Mouse (Mus musculus) forebrain, postnatal 0 days (tissue): ENCODE measurements around the gene Ston1. TPM values are rescaled to one million over a fixed set of nuclear protein-coding genes. Genes with fewer than 3 reads are reported as not detected.

Experiments used
- ATAC-seq: fragments of 200-750 bp; cut with Nextera tagmentation; 2 replicates; pipeline ENCODE4 v1.8.0; 2017; ENCODE audit warnings: mild to moderate bottlenecking, moderate library complexity
- DNase-seq: peaks from one replicate; pipeline ENCODE4 v3.0.0-alpha.2; 2015
- H3K27ac ChIP-seq: fragments of 300-500 bp; sonication (generic); 2 replicates; pipeline ENCODE4 v1.5.1; 2014; ENCODE audit warnings: low read depth, mild to moderate bottlenecking, antibody characterized with exemption, low read length, moderate library complexity, mixed read lengths
- H3K27me3 ChIP-seq: fragments of 300-500 bp; sonication (generic); 2 replicates; pipeline ENCODE4 v1.6.1; 2014; ENCODE audit warnings: mild to moderate bottlenecking, low read length, mixed read lengths; ENCODE audit not compliant: insufficient read depth
- H3K36me3 ChIP-seq: fragments of 300-500 bp; sonication (generic); 2 replicates; pipeline ENCODE4 v1.6.1; 2014; ENCODE audit warnings: mild to moderate bottlenecking, moderate library complexity; ENCODE audit not compliant: insufficient read depth
- H3K4me1 ChIP-seq: fragments of 300-500 bp; sonication (generic); 2 replicates; pipeline ENCODE4 v1.6.1; 2014; ENCODE audit warnings: antibody characterized with exemption; ENCODE audit not compliant: insufficient read depth
- H3K4me2 ChIP-seq: fragments of 300-500 bp; sonication (generic); 2 replicates; pipeline ENCODE4 v1.6.1; 2014; ENCODE audit warnings: low read depth, mild to moderate bottlenecking, moderate library complexity
- H3K4me3 ChIP-seq: fragments of 300-500 bp; sonication (generic); 2 replicates; pipeline ENCODE4 v1.5.1; 2014; ENCODE audit warnings: low read depth, low read length, mixed read lengths
- H3K9ac ChIP-seq: fragments of 300-500 bp; sonication (generic); 2 replicates; pipeline ENCODE4 v1.6.1; 2014; ENCODE audit warnings: mild to moderate bottlenecking
- H3K9me3 ChIP-seq: fragments of 300-500 bp; sonication (generic); 2 replicates; pipeline ENCODE4 v1.6.1; 2016; ENCODE audit warnings: low read length
- CTCF ChIP-seq: sonication (generic); IDR thresholded peaks from 2 replicates; pipeline ENCODE4 v1.5.1; 2016; ENCODE audit warnings: antibody characterized with exemption, control low read depth, low read depth
- WGBS: fragments of 180-500 bp; shearing (Covaris S2); extraction: QIAGEN DNeasy Blood & Tissue Kit; methylation state at CpG from one replicate; pipeline ENCODE4 v1.1.7; 2014; 5-methylcytosine and 5-hydroxymethylcytosine counted together
- polyA plus RNA-seq: library from polyadenylated mRNA; unstranded; fragments of >200 nt; fragmentation: Nextera tagmentation; extraction: Ambion mirVana; gene quantifications from 2 replicates; pipeline ENCODE4 v1.2.1, GENCODE M21; 2015
- total RNA-seq: library from RNA; depleted of rRNA; stranded (reverse); fragments of >200 nt; gene quantifications from 2 replicates; pipeline ENCODE4 v1.2.3, GENCODE M21; 2014; rRNA removed

Gene Ston1
- total RNA-seq (1.4 and 2.2 TPM in 2 replicates), polyA plus RNA-seq (0.52 and 1.5 TPM in 2 replicates)

GRCm38 (mm10) chr17:88597222-88598055 lies at the start of gene Ston1:
TSS of gene Ston1 (plus strand) at chr17:88597684.
- Histone ChIP-seq H3K4me1 (no peaks in the 10 kb centered on the region), H3K27me3 (no peaks in the 10 kb centered on the region), H3K4me3 (peak within 1 kb of the TSS; percentile 51), H3K9me3 (no peaks in the 10 kb centered on the region), H3K9ac (peak within 1 kb of the TSS; percentile 59), H3K36me3 (no peaks in the 10 kb centered on the region), H3K4me2 (peak within 1 kb of the TSS; percentile 78), H3K27ac (peak within 1 kb of the TSS; percentile 36; the same call in 1 of the 2 replicates)
- DNase-seq, result no peak
- peak; percentile 76 for ATAC-seq
- TF ChIP-seq CTCF, result no peak
- WGBS, result 1% methylated on average over 38 of the region's 41 CpGs

- H3K4me3 ChIP-seq, result no peak overlapping the region
- no peak overlapping the region for H3K27ac ChIP-seq
- no peaks in the 10 kb centered on the region for H3K27me3 ChIP-seq
- no peaks in the 10 kb centered on the region for H3K9me3 ChIP-seq
- no peak for ATAC-seq
- TF ChIP-seq CTCF, result no peak
- H3K9ac ChIP-seq, result no peak overlapping the region
- peaks cover 53% of the 10 kb centered on the region for H3K36me3 ChIP-seq
- DNase-seq, result no peak
- no peak overlapping the region for H3K4me2 ChIP-seq
- 89% methylated on average over 24 of the region's 24 CpGs for WGBS
- no peaks in the 10 kb centered on the region for H3K4me1 ChIP-seq
These were observed 47.9 kb upstream of the Ston1 start for GRCm38 (mm10) chr17:88549411-88550191.

DNA sequence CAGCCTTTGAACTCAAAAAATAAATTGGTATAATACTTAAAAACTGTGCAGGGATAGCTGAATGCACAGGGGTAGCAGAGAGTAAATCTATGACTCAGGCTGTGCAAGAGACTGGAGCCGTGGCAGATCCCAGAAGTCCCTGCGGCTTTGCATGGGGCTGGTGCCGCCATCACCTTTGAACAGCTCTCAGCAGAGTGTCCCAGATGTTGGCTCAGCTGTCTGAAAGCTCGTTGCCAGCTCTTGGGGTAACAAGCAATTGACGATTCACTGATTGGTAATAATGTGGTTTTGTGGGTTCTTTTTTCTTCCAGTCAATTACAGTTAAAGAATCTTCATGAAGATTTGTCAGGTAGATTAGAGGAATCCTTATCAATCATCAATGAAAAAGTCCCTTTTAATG lies 47.1 kb upstream of the Ston1 start:
- no peak overlapping the region for H3K4me3 ChIP-seq
- H3K27me3 ChIP-seq, result no peaks in the 10 kb centered on the region
- H3K36me3 ChIP-seq, result peaks cover 58% of the 10 kb centered on the region
- DNase-seq (no peak), ATAC-seq (no peak)
- no peak overlapping the region for H3K4me2 ChIP-seq
- WGBS, result 63% methylated on average over 5 of the region's 5 CpGs
- H3K9ac ChIP-seq, result no peak overlapping the region
- no peak overlapping the region for H3K27ac ChIP-seq
- no peak for TF ChIP-seq CTCF
- no peaks in the 10 kb centered on the region for H3K9me3 ChIP-seq
- no peaks in the 10 kb centered on the region for H3K4me1 ChIP-seq

GRCm38 (mm10) chr17:88550981-88551940 lies 46.2 kb upstream of the Ston1 start:
- Histone ChIP-seq H3K4me3 (no peak overlapping the region), H3K27ac (no peak overlapping the region), H3K9ac (no peak overlapping the region), H3K36me3 (peaks cover 58% of the 10 kb centered on the region), H3K9me3 (no peaks in the 10 kb centered on the region), H3K4me1 (no peaks in the 10 kb centered on the region), H3K4me2 (no peak overlapping the region), H3K27me3 (no peaks in the 10 kb centered on the region)
- DNase-seq, result no peak
- ATAC-seq, result no peak
- WGBS, result 70% methylated on average over 10 of the region's 10 CpGs
- no peak for TF ChIP-seq CTCF

DNA sequence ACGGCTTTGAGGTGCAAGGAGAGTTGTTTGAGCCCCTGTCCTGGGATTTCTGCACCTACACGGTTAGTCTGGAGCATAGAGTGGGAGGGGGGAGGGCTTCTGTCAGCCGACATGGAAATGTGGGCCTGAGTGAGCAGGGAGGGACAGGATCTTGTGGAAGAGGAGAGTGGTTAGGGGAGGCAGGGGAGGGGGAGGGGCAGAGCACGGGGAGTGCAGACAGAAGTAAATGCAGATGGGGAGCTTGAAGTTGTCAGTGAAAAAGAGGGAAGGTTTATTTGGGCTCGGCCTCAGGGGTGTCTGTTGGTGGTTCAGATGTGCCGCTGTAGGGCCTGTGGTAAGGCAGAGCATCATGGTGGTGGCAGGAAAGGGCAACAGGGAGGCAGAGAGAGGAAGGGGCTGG lies 44.9 kb upstream of the Ston1 start:
- Histone ChIP-seq H3K4me2 (no peak overlapping the region), H3K9me3 (no peaks in the 10 kb centered on the region), H3K4me1 (no peaks in the 10 kb centered on the region), H3K4me3 (no peak overlapping the region), H3K27me3 (no peaks in the 10 kb centered on the region), H3K9ac (no peak overlapping the region), H3K27ac (no peak overlapping the region), H3K36me3 (peaks cover 62% of the 10 kb centered on the region)
- TF ChIP-seq CTCF, result no peak
- 36% methylated on average over 6 of the region's 6 CpGs for WGBS
- DNase-seq (no peak), ATAC-seq (no peak)

- H3K4me3 ChIP-seq, result no peak overlapping the region
- H3K36me3 ChIP-seq, result peaks cover 60% of the 10 kb centered on the region
- ATAC-seq, result no peak
- 54% methylated on average over 8 of the region's 8 CpGs for WGBS
- no peak overlapping the region for H3K9ac ChIP-seq
- no peaks in the 10 kb centered on the region for H3K27me3 ChIP-seq
- H3K9me3 ChIP-seq, result no peaks in the 10 kb centered on the region
- H3K4me1 ChIP-seq, result no peaks in the 10 kb centered on the region
- H3K4me2 ChIP-seq, result no peak overlapping the region
- DNase-seq, result no peak
- no peak overlapping the region for H3K27ac ChIP-seq
- TF ChIP-seq CTCF, result no peak
These were observed 44.5 kb upstream of the Ston1 start for GRCm38 (mm10) chr17:88553001-88553449.
